Mouse (Mus musculus) liver, embryonic 13.5 days (tissue): ENCODE measurements around the gene Stk33. TPM values are rescaled to one million over a fixed set of nuclear protein-coding genes. Genes with fewer than 3 reads are reported as not detected.
A peak's percentile ranks its signal among the peaks of the same experiment; 100 is the strongest.

ENCODE experiments used
- ATAC-seq: fragments of 200-750 bp; cut with Nextera tagmentation; 2 replicates; pipeline ENCODE4 v1.8.0; 2017; ENCODE audit warnings: low read depth, mild to moderate bottlenecking, moderate number of reproducible peaks, moderate library complexity
- DNase-seq: peaks from one replicate; pipeline ENCODE4 v3.0.0; 2022
- H3K27ac ChIP-seq: fragments of 300-500 bp; sonication (generic); 2 replicates; pipeline ENCODE4 v1.5.1; 2015; ENCODE audit warnings: moderate library complexity, mild to moderate bottlenecking, inconsistent platforms
- H3K27me3 ChIP-seq: fragments of 300-500 bp; sonication (generic); 2 replicates; pipeline ENCODE4 v1.6.1; 2015; ENCODE audit warnings: mild to moderate bottlenecking, inconsistent platforms
- H3K36me3 ChIP-seq: fragments of 300-500 bp; sonication (generic); 2 replicates; pipeline ENCODE4 v1.6.1; 2015; ENCODE audit warnings: mild to moderate bottlenecking, inconsistent platforms
- H3K4me1 ChIP-seq: fragments of 300-500 bp; sonication (generic); replicated peaks from 2 replicates; pipeline ENCODE4 v1.6.1; 2015; ENCODE audit warnings: inconsistent platforms
- H3K4me2 ChIP-seq: fragments of 300-500 bp; sonication (generic); 2 replicates; pipeline ENCODE4 v1.6.1; 2015; ENCODE audit warnings: inconsistent platforms, mild to moderate bottlenecking, moderate library complexity
- H3K4me3 ChIP-seq: fragments of 300-500 bp; sonication (generic); replicated peaks from 2 replicates; pipeline ENCODE4 v1.5.1; 2015; ENCODE audit warnings: mild to moderate bottlenecking, inconsistent platforms
- H3K9ac ChIP-seq: fragments of 300-500 bp; sonication (generic); 2 replicates; pipeline ENCODE4 v1.6.1; 2015; ENCODE audit warnings: mild to moderate bottlenecking, inconsistent platforms
- H3K9me3 ChIP-seq: fragments of 300-500 bp; sonication (generic); replicated peaks from 2 replicates; pipeline ENCODE4 v1.6.1; 2016; ENCODE audit warnings: inconsistent platforms
- WGBS: fragments of 180-500 bp; shearing (Covaris S2); methylation state at CpG from one replicate; pipeline ENCODE4 v1.1.7; 2015; ENCODE audit not compliant: insufficient replicate concordance; 5-methylcytosine and 5-hydroxymethylcytosine counted together
- polyA plus RNA-seq: library from polyadenylated mRNA; unstranded; fragments of >200 nt; fragmentation: Nextera tagmentation; extraction: Ambion mirVana; gene quantifications from 2 replicates; pipeline ENCODE4 v1.2.1, GENCODE M21; 2015

Gene Stk33
- polyA plus RNA-seq, 1 experiment from 2014 or later, result not detected

- no peak overlapping the region for H3K4me2 ChIP-seq
- no peak overlapping the region for H3K9ac ChIP-seq
- DNase-seq, result no peak
- H3K9me3 ChIP-seq, result no peaks in the 10 kb centered on the region
- H3K4me3 ChIP-seq, result no peak overlapping the region
- no peaks in the 10 kb centered on the region for H3K36me3 ChIP-seq
- 53% methylated on average over 3 of the region's 3 CpGs for WGBS
- no peaks in the 10 kb centered on the region for H3K27me3 ChIP-seq
- no peak for ATAC-seq
- H3K4me1 ChIP-seq, result no peaks in the 10 kb centered on the region
- no peak overlapping the region for H3K27ac ChIP-seq
Observed at GRCm38 (mm10) chr7:109347241-109347640, 91.6 kb downstream of the Stk33 start.

GRCm38 (mm10) chr7:109331722-109332121, 107.2 kb downstream of the Stk33 start:
- no peak overlapping the region for H3K9ac ChIP-seq
- H3K9me3 ChIP-seq, result no peaks in the 10 kb centered on the region
- H3K4me2 ChIP-seq, result no peak overlapping the region
- ATAC-seq (no peak), DNase-seq (no peak)
- WGBS, result 67% methylated on average over 8 of the region's 8 CpGs
- H3K36me3 ChIP-seq, result no peaks in the 10 kb centered on the region
- no peak overlapping the region for H3K27ac ChIP-seq
- H3K4me1 ChIP-seq, result no peaks in the 10 kb centered on the region
- no peak overlapping the region for H3K4me3 ChIP-seq
- H3K27me3 ChIP-seq, result no peaks in the 10 kb centered on the region

- ATAC-seq, result no peak
- 53% methylated on average over 3 of the region's 3 CpGs for WGBS
Observed at GRCm38 (mm10) chr7:109328772-109329171, 110.1 kb downstream of the Stk33 start.

GRCm38 (mm10) chr7:109326813-109327212, 112.1 kb downstream of the Stk33 start:
- Histone ChIP-seq H3K4me2 (no peak overlapping the region), H3K9me3 (no peaks in the 10 kb centered on the region), H3K27ac (no peak overlapping the region), H3K36me3 (no peaks in the 10 kb centered on the region), H3K4me3 (no peak overlapping the region), H3K4me1 (no peaks in the 10 kb centered on the region), H3K9ac (no peak overlapping the region), H3K27me3 (no peaks in the 10 kb centered on the region)
- no peak for DNase-seq
- ATAC-seq, result no peak
- WGBS, result 49% methylated on average over 4 of the region's 4 CpGs

More at GRCm38 (mm10) chr7:109328772-109329171, 110.1 kb downstream of the Stk33 start:
- Histone ChIP-seq H3K4me2 (no peak overlapping the region), H3K27me3 (no peaks in the 10 kb centered on the region), H3K27ac (no peak overlapping the region), H3K36me3 (no peaks in the 10 kb centered on the region), H3K9ac (no peak overlapping the region), H3K4me3 (no peak overlapping the region), H3K4me1 (no peaks in the 10 kb centered on the region), H3K9me3 (no peaks in the 10 kb centered on the region)
- DNase-seq, result no peak

GRCm38 (mm10) chr7:109325731-109326130, 113.2 kb downstream of the Stk33 start:
- Histone ChIP-seq H3K36me3 (no peaks in the 10 kb centered on the region), H3K27me3 (no peaks in the 10 kb centered on the region), H3K4me2 (no peak overlapping the region), H3K9ac (no peak overlapping the region), H3K4me3 (no peak overlapping the region), H3K27ac (no peak overlapping the region), H3K4me1 (no peaks in the 10 kb centered on the region), H3K9me3 (no peaks in the 10 kb centered on the region)
- WGBS, result 63% methylated on average over 3 of the region's 3 CpGs
- no peak for DNase-seq
- ATAC-seq, result no peak

GRCm38 (mm10) chr7:109325169-109325568, 113.7 kb downstream of the Stk33 start:
- Histone ChIP-seq H3K9me3 (no peaks in the 10 kb centered on the region), H3K9ac (no peak overlapping the region), H3K36me3 (no peaks in the 10 kb centered on the region), H3K4me1 (no peaks in the 10 kb centered on the region), H3K27ac (no peak overlapping the region), H3K4me2 (no peak overlapping the region), H3K4me3 (no peak overlapping the region), H3K27me3 (no peaks in the 10 kb centered on the region)
- WGBS, result 62% methylated on average over 9 of the region's 9 CpGs
- no peak for ATAC-seq
- DNase-seq, result no peak

GRCm38 (mm10) chr7:109309506-109309905, 129.4 kb downstream of the Stk33 start:
- 67% methylated on average over 2 of the region's 2 CpGs for WGBS
- no peak for DNase-seq
- Histone ChIP-seq H3K4me1 (no peaks in the 10 kb centered on the region), H3K36me3 (no peaks in the 10 kb centered on the region), H3K9ac (no peak overlapping the region), H3K4me3 (no peak overlapping the region), H3K9me3 (no peaks in the 10 kb centered on the region), H3K27me3 (no peaks in the 10 kb centered on the region), H3K4me2 (no peak overlapping the region), H3K27ac (no peak overlapping the region)
- no peak for ATAC-seq

GRCm38 (mm10) chr7:109295807-109296206, 143.1 kb downstream of the Stk33 start:
- Histone ChIP-seq H3K9ac (no peak overlapping the region), H3K4me3 (no peak overlapping the region), H3K27me3 (no peaks in the 10 kb centered on the region), H3K27ac (no peak overlapping the region), H3K9me3 (no peaks in the 10 kb centered on the region), H3K4me2 (no peak overlapping the region), H3K36me3 (no peaks in the 10 kb centered on the region), H3K4me1 (no peaks in the 10 kb centered on the region)
- ATAC-seq (0 out of 2 replicates have a peak, but pooled peaks have one; percentile 10), DNase-seq (no peak)
- WGBS, result 62% methylated on average over 3 of the region's 3 CpGs

- Histone ChIP-seq H3K4me1 (no peaks in the 10 kb centered on the region), H3K36me3 (no peaks in the 10 kb centered on the region), H3K27me3 (no peaks in the 10 kb centered on the region), H3K9ac (no peak overlapping the region), H3K9me3 (no peaks in the 10 kb centered on the region), H3K27ac (no peak overlapping the region), H3K4me2 (no peak overlapping the region), H3K4me3 (no peak overlapping the region)
- WGBS, result 63% methylated on average over 4 of the region's 5 CpGs
- no peak for DNase-seq
- ATAC-seq, result no peak
Observed at GRCm38 (mm10) chr7:109295351-109295750, 143.5 kb downstream of the Stk33 start.

- 25% methylated on average over 2 of the region's 2 CpGs for WGBS
- no peak overlapping the region for H3K9ac ChIP-seq
- H3K36me3 ChIP-seq, result no peaks in the 10 kb centered on the region
- no peaks in the 10 kb centered on the region for H3K27me3 ChIP-seq
- H3K4me1 ChIP-seq, result no peaks in the 10 kb centered on the region
- DNase-seq, result no peak
- H3K4me2 ChIP-seq, result no peak overlapping the region
- no peak overlapping the region for H3K4me3 ChIP-seq
- H3K9me3 ChIP-seq, result no peaks in the 10 kb centered on the region
- ATAC-seq, result no peak
- H3K27ac ChIP-seq, result no peak overlapping the region
Observed at GRCm38 (mm10) chr7:109290501-109290900, 148.4 kb downstream of the Stk33 start.

- Histone ChIP-seq H3K9ac (no peak overlapping the region), H3K4me1 (no peaks in the 10 kb centered on the region), H3K27ac (no peak overlapping the region), H3K4me3 (no peak overlapping the region), H3K9me3 (no peaks in the 10 kb centered on the region), H3K36me3 (no peaks in the 10 kb centered on the region), H3K4me2 (no peak overlapping the region), H3K27me3 (no peaks in the 10 kb centered on the region)
- DNase-seq (no peak), ATAC-seq (no peak)
- 64% methylated on average over 6 of the region's 6 CpGs for WGBS
Observed at GRCm38 (mm10) chr7:109289106-109289505, 149.8 kb downstream of the Stk33 start.

GRCm38 (mm10) chr7:109282106-109282505, 156.8 kb downstream of the Stk33 start:
- Histone ChIP-seq H3K27ac (no peak overlapping the region), H3K4me2 (no peak overlapping the region), H3K4me3 (no peak overlapping the region), H3K9me3 (no peaks in the 10 kb centered on the region), H3K9ac (no peak overlapping the region), H3K4me1 (no peaks in the 10 kb centered on the region), H3K27me3 (no peaks in the 10 kb centered on the region), H3K36me3 (no peaks in the 10 kb centered on the region)
- DNase-seq, result no peak
- no peak for ATAC-seq
- 78% methylated on average over 4 of the region's 4 CpGs for WGBS
